Mouse (Mus musculus): ENCODE measurements at regions not wholly inside any gene's neighbourhood (a gene's known extent, or its start where the extent isn't known, plus 50 kb on each side); places are given as distances from the start of the nearest gene placed in this dataset.

DNA sequence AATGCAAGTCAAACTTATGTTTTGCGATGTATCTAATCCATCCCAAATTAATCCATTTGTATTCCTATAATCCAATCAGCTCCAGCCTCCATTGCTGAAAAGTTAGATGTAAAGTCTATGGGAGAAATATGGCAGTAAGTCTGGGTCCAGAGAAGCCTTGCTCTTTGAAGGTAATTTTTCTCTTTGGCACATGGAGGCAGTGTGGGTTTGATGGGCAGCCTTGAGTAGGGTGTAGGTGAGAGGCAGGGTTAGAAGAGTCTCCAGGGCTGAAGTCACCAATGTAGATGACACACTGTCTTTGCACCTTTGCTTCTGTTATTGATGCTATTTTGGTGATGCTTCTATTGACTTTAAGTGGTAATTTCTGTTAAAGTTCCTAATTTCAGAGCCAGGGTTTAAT is 370.8 kb downstream of the Bcl11a start:
- H3K9ac ChIP-seq (ENCODE audit: low read length), result no peak overlapping the region
- no peak overlapping the region for H3K4me2 ChIP-seq (ENCODE audit: low read length)
- H3K27me3 ChIP-seq (replicated peaks; ENCODE audit: control insufficient read depth, insufficient read depth, low read length), result no peaks in the 10 kb centered on the region
- no peak for DNase-seq (ENCODE audit: low spot score)
- ATAC-seq (replicated peaks; ENCODE audit: low FRiP score, low TSS enrichment, low read depth), result no peak
- H3K27ac ChIP-seq (ENCODE audit: low read depth), result no peak overlapping the region
- no peak overlapping the region for H3K4me3 ChIP-seq (ENCODE audit: low read depth, low read length)
- WGBS, result 98% methylated on average over 1 of the region's 1 CpGs
- H3K9me3 ChIP-seq (ENCODE audit: control insufficient read depth, low read length), result no peaks in the 10 kb centered on the region
- H3K36me3 ChIP-seq (ENCODE audit: control insufficient read depth, insufficient read depth, low read length), result no peaks in the 10 kb centered on the region
- no peaks in the 10 kb centered on the region for H3K4me1 ChIP-seq (replicated peaks; ENCODE audit: control insufficient read depth, insufficient read depth, low read length)

DNA sequence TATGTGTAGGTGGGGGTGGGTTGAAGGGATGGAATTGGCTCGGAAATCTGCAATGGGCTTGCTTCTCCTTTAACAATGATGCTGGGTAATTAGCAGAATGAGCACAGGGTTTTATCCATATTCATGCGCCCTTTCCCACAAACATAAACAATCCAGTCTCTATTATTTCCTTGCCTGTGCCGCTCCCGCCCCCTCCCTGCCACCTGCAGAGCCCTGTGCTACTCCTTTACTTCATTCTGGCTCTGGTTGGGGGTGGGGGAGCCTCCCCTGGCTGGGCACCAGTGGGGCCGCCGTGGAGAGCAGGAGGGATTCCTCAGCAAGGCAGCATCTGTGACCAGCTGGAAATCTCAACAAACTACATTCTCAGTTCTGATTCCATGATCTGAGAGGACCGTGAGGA is 374.4 kb downstream of the Bcl11a start:
- Histone ChIP-seq H3K9ac (ENCODE audit: low read length) (no peak overlapping the region), H3K36me3 (ENCODE audit: control insufficient read depth, insufficient read depth, low read length) (no peaks in the 10 kb centered on the region), H3K9me3 (ENCODE audit: control insufficient read depth, low read length) (no peaks in the 10 kb centered on the region), H3K27me3 (replicated peaks; ENCODE audit: control insufficient read depth, insufficient read depth, low read length) (no peaks in the 10 kb centered on the region), H3K27ac (ENCODE audit: low read depth) (no peak overlapping the region), H3K4me1 (replicated peaks; ENCODE audit: control insufficient read depth, insufficient read depth, low read length) (no peaks in the 10 kb centered on the region), H3K4me2 (ENCODE audit: low read length) (no peak overlapping the region), H3K4me3 (ENCODE audit: low read depth, low read length) (no peak overlapping the region)
- ATAC-seq (replicated peaks; ENCODE audit: low FRiP score, low TSS enrichment, low read depth) (no peak), DNase-seq (ENCODE audit: low spot score) (no peak)
- WGBS, result 55% methylated on average over 7 of the region's 7 CpGs

DNA sequence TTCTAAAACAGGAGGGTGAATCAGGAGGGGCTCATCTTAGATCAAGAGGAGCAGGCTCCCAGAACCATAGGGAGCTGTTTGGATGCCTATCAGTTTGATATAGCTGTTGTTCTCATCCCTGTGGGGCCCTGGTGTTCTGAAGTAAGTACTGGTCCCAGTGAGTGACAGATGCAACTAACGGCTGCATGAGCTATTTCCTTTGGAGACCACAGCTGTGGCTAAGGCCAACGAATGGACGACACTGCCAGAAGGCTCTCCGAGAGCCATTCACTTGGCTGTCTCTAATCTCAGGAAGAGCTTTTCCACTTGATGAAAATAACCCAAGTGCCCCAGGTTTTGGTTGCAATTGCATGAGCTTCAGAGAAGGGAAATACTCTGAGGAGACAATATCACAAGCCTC is 386.8 kb downstream of the Bcl11a start:
- Histone ChIP-seq H3K4me3 (ENCODE audit: low read depth, low read length) (no peak overlapping the region), H3K27me3 (replicated peaks; ENCODE audit: control insufficient read depth, insufficient read depth, low read length) (no peaks in the 10 kb centered on the region), H3K4me2 (ENCODE audit: low read length) (no peak overlapping the region), H3K27ac (ENCODE audit: low read depth) (no peak overlapping the region), H3K9ac (ENCODE audit: low read length) (no peak overlapping the region), H3K36me3 (ENCODE audit: control insufficient read depth, insufficient read depth, low read length) (no peaks in the 10 kb centered on the region), H3K4me1 (replicated peaks; ENCODE audit: control insufficient read depth, insufficient read depth, low read length) (no peaks in the 10 kb centered on the region), H3K9me3 (ENCODE audit: control insufficient read depth, low read length) (no peaks in the 10 kb centered on the region)
- WGBS, result 68% methylated on average over 4 of the region's 4 CpGs
- DNase-seq (ENCODE audit: low spot score) (no peak), ATAC-seq (replicated peaks; ENCODE audit: low FRiP score, low TSS enrichment, low read depth) (no peak)

DNA sequence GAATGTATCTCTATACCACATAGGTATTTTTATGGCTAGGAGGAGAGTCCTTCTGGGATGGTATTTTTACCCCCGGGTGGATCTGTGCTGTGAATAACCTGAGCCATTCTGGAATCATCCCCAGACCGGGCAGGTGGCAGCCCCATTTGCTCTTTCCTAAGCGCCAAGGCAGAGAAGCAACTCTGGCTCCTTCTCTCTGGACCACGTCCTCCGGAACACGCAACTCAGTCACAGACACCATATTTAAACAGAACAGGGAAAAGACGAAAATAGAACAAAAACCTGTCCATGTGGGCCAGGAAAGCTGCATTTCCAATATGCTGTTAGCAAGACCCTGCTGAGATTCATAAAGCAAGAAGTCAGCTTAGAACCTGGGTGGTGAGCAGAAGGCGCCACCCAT is 389.6 kb downstream of the Bcl11a start:
- 90% methylated on average over 8 of the region's 8 CpGs for WGBS
- no peaks in the 10 kb centered on the region for H3K36me3 ChIP-seq (ENCODE audit: control insufficient read depth, insufficient read depth, low read length)
- no peak overlapping the region for H3K4me3 ChIP-seq (ENCODE audit: low read depth, low read length)
- H3K9me3 ChIP-seq (ENCODE audit: control insufficient read depth, low read length), result no peaks in the 10 kb centered on the region
- no peak overlapping the region for H3K27ac ChIP-seq (ENCODE audit: low read depth)
- H3K9ac ChIP-seq (ENCODE audit: low read length), result no peak overlapping the region
- no peaks in the 10 kb centered on the region for H3K27me3 ChIP-seq (replicated peaks; ENCODE audit: control insufficient read depth, insufficient read depth, low read length)
- no peak overlapping the region for H3K4me2 ChIP-seq (ENCODE audit: low read length)
- ATAC-seq (replicated peaks; ENCODE audit: low FRiP score, low TSS enrichment, low read depth) (no peak), DNase-seq (ENCODE audit: low spot score) (no peak)
- no peaks in the 10 kb centered on the region for H3K4me1 ChIP-seq (replicated peaks; ENCODE audit: control insufficient read depth, insufficient read depth, low read length)

DNA sequence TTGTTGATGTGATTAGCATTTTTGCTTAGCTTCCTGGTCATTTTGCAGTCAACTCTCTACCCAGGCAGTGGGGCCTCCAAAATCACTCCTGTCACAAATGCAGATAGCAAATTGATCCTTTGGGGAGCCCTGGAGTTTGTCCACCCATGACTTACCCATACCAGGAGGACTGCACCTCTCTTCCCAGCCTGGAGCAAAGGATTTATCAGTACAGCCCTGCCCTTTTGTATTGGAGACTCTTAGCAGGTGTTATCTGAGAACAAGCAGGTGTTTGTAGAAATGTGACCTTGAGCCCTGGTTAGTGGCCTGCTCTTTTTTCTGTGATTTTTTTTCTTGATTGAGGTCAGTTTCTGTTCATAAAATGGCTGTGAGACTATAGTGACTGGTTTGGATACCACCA is 392.6 kb downstream of the Bcl11a start:
- no peak overlapping the region for H3K9ac ChIP-seq (ENCODE audit: low read length)
- H3K9me3 ChIP-seq (ENCODE audit: control insufficient read depth, low read length), result no peaks in the 10 kb centered on the region
- no peaks in the 10 kb centered on the region; the same call in 1 of the 2 replicates for H3K4me1 ChIP-seq (replicated peaks; ENCODE audit: control insufficient read depth, insufficient read depth, low read length)
- peak overlapping the region; percentile 45 for H3K27ac ChIP-seq (ENCODE audit: low read depth)
- no peak; the same call in 1 of the 2 replicates for ATAC-seq (replicated peaks; ENCODE audit: low FRiP score, low TSS enrichment, low read depth)
- no peak overlapping the region for H3K4me2 ChIP-seq (ENCODE audit: low read length)
- H3K27me3 ChIP-seq (replicated peaks; ENCODE audit: control insufficient read depth, insufficient read depth, low read length), result no peaks in the 10 kb centered on the region
- H3K4me3 ChIP-seq (ENCODE audit: low read depth, low read length), result no peak overlapping the region
- DNase-seq (ENCODE audit: low spot score), result peak; percentile 58
- no peaks in the 10 kb centered on the region for H3K36me3 ChIP-seq (ENCODE audit: control insufficient read depth, insufficient read depth, low read length)

DNA sequence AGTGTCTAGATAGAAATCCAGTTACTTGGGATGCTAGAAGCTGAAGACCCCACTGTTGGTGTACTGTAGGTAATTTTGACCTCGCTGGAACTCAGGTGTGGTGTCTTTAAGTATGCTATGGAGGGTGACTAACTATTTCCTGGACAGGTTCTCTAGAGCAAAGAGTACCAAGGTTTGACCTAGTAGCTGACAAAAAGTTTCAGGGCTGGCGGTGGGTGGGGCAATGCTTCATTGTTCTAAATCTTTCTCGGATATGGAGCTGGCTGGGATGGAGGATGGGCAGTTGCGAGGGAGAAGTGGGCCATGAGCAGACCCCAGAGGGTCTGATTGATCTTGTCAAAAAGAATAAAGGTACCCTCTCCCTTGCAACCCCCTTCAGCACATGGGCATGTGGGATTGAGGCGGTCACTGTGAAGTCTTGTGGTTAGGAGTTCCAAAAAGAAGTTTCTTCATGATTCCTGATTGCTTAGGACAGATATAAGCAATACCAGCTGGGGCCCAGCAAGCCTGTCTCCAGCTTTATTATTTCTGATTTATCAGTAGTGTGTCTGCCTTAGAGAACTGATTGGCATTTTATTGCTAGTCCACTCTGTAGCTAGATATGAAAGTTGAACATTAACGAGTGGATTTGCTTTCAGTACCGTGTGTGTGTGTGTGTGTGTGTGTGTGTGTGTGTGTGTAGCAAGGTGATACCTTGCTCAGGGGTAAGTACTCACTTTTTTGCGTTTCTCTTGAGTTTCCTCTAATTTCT is 394.9 kb downstream of the Bcl11a start:
- peak overlapping the region; percentile 12 for H3K27ac ChIP-seq (ENCODE audit: low read depth)
- H3K9me3 ChIP-seq (ENCODE audit: control insufficient read depth, low read length), result no peaks in the 10 kb centered on the region
- 70% methylated on average over 8 of the region's 8 CpGs for WGBS
- no peaks in the 10 kb centered on the region for H3K27me3 ChIP-seq (replicated peaks; ENCODE audit: control insufficient read depth, insufficient read depth, low read length)
- DNase-seq (ENCODE audit: low spot score) (peak; percentile 61), ATAC-seq (replicated peaks; ENCODE audit: low FRiP score, low TSS enrichment, low read depth) (peak; percentile 85)
- H3K36me3 ChIP-seq (ENCODE audit: control insufficient read depth, insufficient read depth, low read length), result no peaks in the 10 kb centered on the region
- no peak overlapping the region for H3K4me2 ChIP-seq (ENCODE audit: low read length)
- H3K4me3 ChIP-seq (ENCODE audit: low read depth, low read length), result no peak overlapping the region
- H3K4me1 ChIP-seq (replicated peaks; ENCODE audit: control insufficient read depth, insufficient read depth, low read length), result no peaks in the 10 kb centered on the region; the same call in 1 of the 2 replicates
- no peak overlapping the region for H3K9ac ChIP-seq (ENCODE audit: low read length)

DNA sequence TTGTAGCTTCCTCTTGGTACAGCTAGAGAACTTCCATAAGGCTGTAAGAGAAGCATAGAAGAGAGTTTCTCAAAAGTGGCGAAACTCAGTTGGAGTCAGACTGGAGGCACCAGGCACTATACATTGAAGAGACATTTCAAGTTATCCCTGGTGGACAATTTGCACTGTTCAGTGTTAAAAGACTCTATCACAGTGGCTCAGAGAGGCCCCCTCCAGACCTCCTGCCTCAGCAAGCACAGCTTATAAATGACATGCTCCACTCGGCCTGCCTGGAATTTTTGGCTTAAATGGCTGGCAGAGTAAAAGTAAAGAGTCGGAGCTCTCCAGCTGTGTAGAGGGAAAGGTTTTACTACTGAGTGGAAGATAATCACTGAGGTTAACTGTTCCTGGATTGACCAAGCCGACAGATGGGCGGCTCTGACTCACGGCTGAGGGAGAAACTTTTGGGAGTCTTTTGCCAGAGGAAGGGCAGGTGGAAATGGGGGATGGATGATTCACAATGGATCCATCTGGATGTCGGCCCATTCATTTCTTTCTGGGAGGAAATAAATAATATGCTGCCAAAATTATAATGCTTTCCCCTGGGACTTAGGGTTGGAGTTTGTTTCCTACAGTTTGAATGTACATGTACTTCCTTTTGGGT is 395.6 kb downstream of the Bcl11a start:
- WGBS, result 42% methylated on average over 7 of the region's 7 CpGs
- peak; percentile 37 for ATAC-seq (replicated peaks; ENCODE audit: low FRiP score, low TSS enrichment, low read depth)
- H3K9me3 ChIP-seq (ENCODE audit: control insufficient read depth, low read length), result no peaks in the 10 kb centered on the region
- H3K9ac ChIP-seq (ENCODE audit: low read length), result no peak overlapping the region
- no peaks in the 10 kb centered on the region; the same call in 1 of the 2 replicates for H3K4me1 ChIP-seq (replicated peaks; ENCODE audit: control insufficient read depth, insufficient read depth, low read length)
- H3K27ac ChIP-seq (ENCODE audit: low read depth), result peak overlapping the region; percentile 12
- no peaks in the 10 kb centered on the region for H3K36me3 ChIP-seq (ENCODE audit: control insufficient read depth, insufficient read depth, low read length)
- no peak for DNase-seq (ENCODE audit: low spot score)
- 0 out of 2 replicates have a peak overlapping the region, but pooled peaks have one; percentile 6 for H3K4me2 ChIP-seq (ENCODE audit: low read length)
- no peaks in the 10 kb centered on the region for H3K27me3 ChIP-seq (replicated peaks; ENCODE audit: control insufficient read depth, insufficient read depth, low read length)
- H3K4me3 ChIP-seq (ENCODE audit: low read depth, low read length), result no peak overlapping the region

DNA sequence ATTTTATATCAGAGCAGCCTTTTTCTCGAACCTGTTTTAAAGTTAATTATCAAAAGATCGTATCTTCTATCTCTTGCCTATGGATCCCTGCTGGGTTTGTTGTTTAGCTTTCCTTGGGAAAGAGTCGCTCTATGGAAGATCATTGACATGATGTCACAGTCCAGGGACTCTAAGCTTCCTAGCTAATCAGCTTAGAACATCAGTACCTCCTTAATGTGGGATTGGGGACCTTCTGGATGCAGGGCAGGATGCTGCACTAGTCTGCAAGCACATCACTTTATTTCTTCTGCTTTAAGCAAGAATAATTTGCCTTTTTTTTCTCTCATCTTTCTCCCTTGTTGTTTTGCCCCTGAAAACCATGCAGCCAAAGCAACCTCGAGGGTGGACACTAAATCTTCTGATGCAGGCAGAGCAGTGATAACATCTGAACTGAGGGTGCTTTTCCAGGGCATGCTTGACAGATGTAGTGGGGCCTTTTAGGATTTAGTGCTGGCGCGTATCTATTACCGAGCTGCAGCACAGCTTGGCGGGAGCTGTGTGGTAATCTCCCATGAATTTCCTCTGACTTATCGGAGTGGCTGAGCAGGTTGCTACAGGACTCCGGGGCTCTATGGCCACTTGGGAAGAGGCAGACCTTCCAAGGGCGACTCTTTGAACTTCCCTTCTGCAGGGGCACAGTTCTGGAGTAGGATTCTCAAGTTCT is 425.0 kb downstream of the Bcl11a start:
- H3K9ac ChIP-seq (ENCODE audit: low read length), result no peak overlapping the region
- no peak overlapping the region for H3K27ac ChIP-seq (ENCODE audit: low read depth)
- DNase-seq (ENCODE audit: low spot score) (no peak), ATAC-seq (replicated peaks; ENCODE audit: low FRiP score, low TSS enrichment, low read depth) (no peak)
- no peaks in the 10 kb centered on the region for H3K4me1 ChIP-seq (replicated peaks; ENCODE audit: control insufficient read depth, insufficient read depth, low read length)
- no peaks in the 10 kb centered on the region for H3K27me3 ChIP-seq (replicated peaks; ENCODE audit: control insufficient read depth, insufficient read depth, low read length)
- no peaks in the 10 kb centered on the region for H3K9me3 ChIP-seq (ENCODE audit: control insufficient read depth, low read length)
- no peaks in the 10 kb centered on the region for H3K36me3 ChIP-seq (ENCODE audit: control insufficient read depth, insufficient read depth, low read length)
- H3K4me2 ChIP-seq (ENCODE audit: low read length), result no peak overlapping the region
- 35% methylated on average over 11 of the region's 11 CpGs for WGBS
- no peak overlapping the region for H3K4me3 ChIP-seq (ENCODE audit: low read depth, low read length)

Data from intestine, embryonic 14.5 days (tissue).